Mouse (Mus musculus): Measurements from ENCODE around the gene Tdrd6. TPM values are rescaled to one million over a fixed set of nuclear protein-coding genes. Genes with fewer than 3 reads are reported as not detected.

Gene Tdrd6
- total RNA-seq (2014; rRNA removed) (1.2 and 2.0 TPM in 2 replicates), polyA plus RNA-seq (2015; fragmentation: Nextera tagmentation; extraction: Ambion mirVana) (0.19 and 1.2 TPM in 2 replicates)

- Histone ChIP-seq H3K27me3 (ENCODE audit: insufficient read depth, low read length) (peaks cover 7% of the 10 kb centered on the region; the same call in 1 of the 2 replicates), H3K4me2 (ENCODE audit: low read depth) (peak within 1 kb of the TSS; percentile 74), H3K27ac (ENCODE audit: low read depth, low read length) (no peak within 1 kb of the TSS), H3K36me3 (ENCODE audit: insufficient read depth) (no peaks in the 10 kb centered on the region), H3K9ac (peak within 1 kb of the TSS; percentile 40), H3K4me3 (ENCODE audit: low read depth, low read length) (peak within 1 kb of the TSS; percentile 43), H3K9me3 (ENCODE audit: low read length) (0 out of 2 replicates have a peak, but pooled peaks cover 11% of the 10 kb centered on the region), H3K4me1 (ENCODE audit: insufficient read depth) (peaks cover 3% of the 10 kb centered on the region)
- TF ChIP-seq CTCF (IDR thresholded peaks at IDR 0.05; ENCODE audit: low read depth) = no peak
- ATAC-seq (peak; percentile 57), DNase-seq (peak; percentile 17)
- WGBS = 3% methylated on average over 83 of the region's 83 CpGs
Observed at GRCm38 (mm10) chr17:43629496-43630426, at the start of gene Tdrd6. Gene Tdrd6, minus strand, starts transcription at chr17:43630299.

GRCm38 (mm10) chr17:43677317-43677716 is 47.2 kb upstream of the Tdrd6 start:
- H3K27ac ChIP-seq (ENCODE audit: low read depth, low read length) = no peak overlapping the region
- no peak overlapping the region for H3K4me2 ChIP-seq (ENCODE audit: low read depth)
- H3K4me3 ChIP-seq (ENCODE audit: low read depth, low read length) = no peak overlapping the region
- WGBS = 6% methylated on average over 1 of the region's 1 CpGs
- H3K9ac ChIP-seq = no peak overlapping the region
- H3K27me3 ChIP-seq (ENCODE audit: insufficient read depth, low read length) = no peaks in the 10 kb centered on the region
- ATAC-seq (no peak), DNase-seq (no peak)
- H3K4me1 ChIP-seq (ENCODE audit: insufficient read depth) = no peaks in the 10 kb centered on the region
- no peaks in the 10 kb centered on the region for H3K36me3 ChIP-seq (ENCODE audit: insufficient read depth)
- H3K9me3 ChIP-seq (ENCODE audit: low read length) = no peaks in the 10 kb centered on the region
- no peak for TF ChIP-seq CTCF (IDR thresholded peaks at IDR 0.05; ENCODE audit: low read depth)

- no peak overlapping the region for H3K4me3 ChIP-seq (ENCODE audit: low read depth, low read length)
- DNase-seq (no peak), ATAC-seq (no peak)
- no peaks in the 10 kb centered on the region for H3K4me1 ChIP-seq (ENCODE audit: insufficient read depth)
- H3K27ac ChIP-seq (ENCODE audit: low read depth, low read length) = no peak overlapping the region
- no peak overlapping the region for H3K4me2 ChIP-seq (ENCODE audit: low read depth)
- no peak for TF ChIP-seq CTCF (IDR thresholded peaks at IDR 0.05; ENCODE audit: low read depth)
- no peaks in the 10 kb centered on the region for H3K36me3 ChIP-seq (ENCODE audit: insufficient read depth)
- H3K9ac ChIP-seq = no peak overlapping the region
- WGBS = 95% methylated on average over 1 of the region's 1 CpGs
- H3K9me3 ChIP-seq (ENCODE audit: low read length) = no peaks in the 10 kb centered on the region
- no peaks in the 10 kb centered on the region for H3K27me3 ChIP-seq (ENCODE audit: insufficient read depth, low read length)
Observed at GRCm38 (mm10) chr17:43676241-43676640, 46.1 kb upstream of the Tdrd6 start.

- DNase-seq (no peak), ATAC-seq (no peak)
- no peaks in the 10 kb centered on the region for H3K9me3 ChIP-seq (ENCODE audit: low read length)
- H3K27ac ChIP-seq (ENCODE audit: low read depth, low read length) = no peak overlapping the region
- H3K36me3 ChIP-seq (ENCODE audit: insufficient read depth) = no peaks in the 10 kb centered on the region
- H3K9ac ChIP-seq = no peak overlapping the region
- WGBS = 50% methylated on average over 1 of the region's 1 CpGs
- H3K27me3 ChIP-seq (ENCODE audit: insufficient read depth, low read length) = no peaks in the 10 kb centered on the region
- H3K4me1 ChIP-seq (ENCODE audit: insufficient read depth) = no peaks in the 10 kb centered on the region
- no peak overlapping the region for H3K4me3 ChIP-seq (ENCODE audit: low read depth, low read length)
- no peak overlapping the region for H3K4me2 ChIP-seq (ENCODE audit: low read depth)
- no peak for TF ChIP-seq CTCF (IDR thresholded peaks at IDR 0.05; ENCODE audit: low read depth)
Observed at GRCm38 (mm10) chr17:43675228-43675627, 45.1 kb upstream of the Tdrd6 start.

GRCm38 (mm10) chr17:43671907-43672306 is 41.8 kb upstream of the Tdrd6 start:
- DNase-seq (no peak), ATAC-seq (no peak)
- Histone ChIP-seq H3K27ac (ENCODE audit: low read depth, low read length) (no peak overlapping the region), H3K27me3 (ENCODE audit: insufficient read depth, low read length) (no peaks in the 10 kb centered on the region), H3K4me3 (ENCODE audit: low read depth, low read length) (no peak overlapping the region), H3K4me1 (ENCODE audit: insufficient read depth) (no peaks in the 10 kb centered on the region), H3K36me3 (ENCODE audit: insufficient read depth) (no peaks in the 10 kb centered on the region), H3K4me2 (ENCODE audit: low read depth) (no peak overlapping the region), H3K9ac (no peak overlapping the region), H3K9me3 (ENCODE audit: low read length) (no peaks in the 10 kb centered on the region)
- WGBS = 94% methylated on average over 4 of the region's 4 CpGs
- TF ChIP-seq CTCF (IDR thresholded peaks at IDR 0.05; ENCODE audit: low read depth) = no peak

- ATAC-seq = no peak
- Histone ChIP-seq H3K4me1 (ENCODE audit: insufficient read depth) (peaks cover 14% of the 10 kb centered on the region), H3K9ac (no peak overlapping the region), H3K27me3 (ENCODE audit: insufficient read depth, low read length) (no peaks in the 10 kb centered on the region), H3K9me3 (ENCODE audit: low read length) (no peaks in the 10 kb centered on the region), H3K4me3 (ENCODE audit: low read depth, low read length) (no peak overlapping the region), H3K27ac (ENCODE audit: low read depth, low read length) (no peak overlapping the region), H3K4me2 (ENCODE audit: low read depth) (no peak overlapping the region), H3K36me3 (ENCODE audit: insufficient read depth) (no peaks in the 10 kb centered on the region)
- no peak for DNase-seq
- TF ChIP-seq CTCF (IDR thresholded peaks at IDR 0.05; ENCODE audit: low read depth) = no peak
- WGBS = 56% methylated on average over 6 of the region's 6 CpGs
Observed at GRCm38 (mm10) chr17:43669145-43669695, 39.1 kb upstream of the Tdrd6 start.
